Mouse (Mus musculus) spleen, postnatal 10 days (tissue): ENCODE data around the gene Vti1a.

ENCODE experiments used
- DNase-seq, 2 experiments: peaks; one replicate each; pipeline ENCODE4 v3.0.0; 2021 to 2022; ENCODE audit warnings: low spot score in 2 of 2

Vti1a gene

GRCm38 (mm10) chr19:55456325-55457091, 140.4 kb downstream of the Vti1a start:
- no peak for DNase-seq

GRCm38 (mm10) chr19:55461963-55462362, 145.9 kb downstream of the Vti1a start:
- DNase-seq, result no peak

GRCm38 (mm10) chr19:55463670-55464069, 147.6 kb downstream of the Vti1a start:
- no peak for DNase-seq

GRCm38 (mm10) chr19:55469301-55470051, 153.4 kb downstream of the Vti1a start:
- no peak for DNase-seq

- DNase-seq, result no peak
Measured at GRCm38 (mm10) chr19:55472582-55472981, 156.5 kb downstream of the Vti1a start.

GRCm38 (mm10) chr19:55474225-55474624, 158.1 kb downstream of the Vti1a start:
- no peak for DNase-seq

- DNase-seq, result no peak
Measured at GRCm38 (mm10) chr19:55480526-55480925, 164.4 kb downstream of the Vti1a start.

- no peak for DNase-seq
Measured at GRCm38 (mm10) chr19:55481308-55481707, 165.2 kb downstream of the Vti1a start.

GRCm38 (mm10) chr19:55483526-55483925, 167.4 kb downstream of the Vti1a start:
- no peak for DNase-seq

- DNase-seq, result no peak
Measured at GRCm38 (mm10) chr19:55484559-55484958, 168.5 kb downstream of the Vti1a start.

GRCm38 (mm10) chr19:55486473-55486872, 170.4 kb downstream of the Vti1a start:
- DNase-seq, result peak in 1 of 2 experiments; percentile 27

- no peak for DNase-seq
Measured at GRCm38 (mm10) chr19:55491126-55492076, 175.3 kb downstream of the Vti1a start.

- DNase-seq, result no peak
Measured at GRCm38 (mm10) chr19:55496333-55496732, 180.2 kb downstream of the Vti1a start.

- no peak for DNase-seq
Measured at GRCm38 (mm10) chr19:55499179-55499863, 183.2 kb downstream of the Vti1a start.

GRCm38 (mm10) chr19:55501985-55502384, 185.9 kb downstream of the Vti1a start:
- no peak for DNase-seq

GRCm38 (mm10) chr19:55503771-55504170, 187.7 kb downstream of the Vti1a start:
- DNase-seq, result no peak

GRCm38 (mm10) chr19:55507748-55508147, 191.7 kb downstream of the Vti1a start:
- no peak for DNase-seq

GRCm38 (mm10) chr19:55508239-55508638, 192.1 kb downstream of the Vti1a start:
- no peak for DNase-seq

- DNase-seq, result no peak
Measured at GRCm38 (mm10) chr19:55508965-55509364, 192.9 kb downstream of the Vti1a start.

GRCm38 (mm10) chr19:55509618-55510017, 193.5 kb downstream of the Vti1a start:
- no peak for DNase-seq

GRCm38 (mm10) chr19:55513941-55514340, 197.8 kb downstream of the Vti1a start:
- no peak for DNase-seq
